Mouse (Mus musculus) forebrain, postnatal 0 days (tissue): ENCODE measurements around the gene Pla2g4f. TPM values are rescaled to one million over a fixed set of nuclear protein-coding genes. Genes with fewer than 3 reads are reported as not detected.

Experiments used
- ATAC-seq: fragments of 200-750 bp; cut with Nextera tagmentation; 2 replicates; pipeline ENCODE4 v1.8.0; 2017; ENCODE audit warnings: mild to moderate bottlenecking, moderate library complexity
- DNase-seq: peaks from one replicate; pipeline ENCODE4 v3.0.0-alpha.2; 2015
- H3K27ac ChIP-seq: fragments of 300-500 bp; sonication (generic); 2 replicates; pipeline ENCODE4 v1.5.1; 2014; ENCODE audit warnings: low read depth, mild to moderate bottlenecking, antibody characterized with exemption, low read length, moderate library complexity, mixed read lengths
- H3K27me3 ChIP-seq: fragments of 300-500 bp; sonication (generic); 2 replicates; pipeline ENCODE4 v1.6.1; 2014; ENCODE audit warnings: mild to moderate bottlenecking, low read length, mixed read lengths; ENCODE audit not compliant: insufficient read depth
- H3K36me3 ChIP-seq: fragments of 300-500 bp; sonication (generic); 2 replicates; pipeline ENCODE4 v1.6.1; 2014; ENCODE audit warnings: mild to moderate bottlenecking, moderate library complexity; ENCODE audit not compliant: insufficient read depth
- H3K4me1 ChIP-seq: fragments of 300-500 bp; sonication (generic); 2 replicates; pipeline ENCODE4 v1.6.1; 2014; ENCODE audit warnings: antibody characterized with exemption; ENCODE audit not compliant: insufficient read depth
- H3K4me2 ChIP-seq: fragments of 300-500 bp; sonication (generic); 2 replicates; pipeline ENCODE4 v1.6.1; 2014; ENCODE audit warnings: low read depth, mild to moderate bottlenecking, moderate library complexity
- H3K4me3 ChIP-seq: fragments of 300-500 bp; sonication (generic); 2 replicates; pipeline ENCODE4 v1.5.1; 2014; ENCODE audit warnings: low read depth, low read length, mixed read lengths
- H3K9ac ChIP-seq: fragments of 300-500 bp; sonication (generic); 2 replicates; pipeline ENCODE4 v1.6.1; 2014; ENCODE audit warnings: mild to moderate bottlenecking
- H3K9me3 ChIP-seq: fragments of 300-500 bp; sonication (generic); 2 replicates; pipeline ENCODE4 v1.6.1; 2016; ENCODE audit warnings: low read length
- CTCF ChIP-seq: sonication (generic); IDR thresholded peaks from 2 replicates; pipeline ENCODE4 v1.5.1; 2016; ENCODE audit warnings: antibody characterized with exemption, control low read depth, low read depth
- WGBS: fragments of 180-500 bp; shearing (Covaris S2); extraction: QIAGEN DNeasy Blood & Tissue Kit; methylation state at CpG from one replicate; pipeline ENCODE4 v1.1.7; 2014; 5-methylcytosine and 5-hydroxymethylcytosine counted together
- polyA plus RNA-seq: library from polyadenylated mRNA; unstranded; fragments of >200 nt; fragmentation: Nextera tagmentation; extraction: Ambion mirVana; gene quantifications from 2 replicates; pipeline ENCODE4 v1.2.1, GENCODE M21; 2015
- total RNA-seq: library from RNA; depleted of rRNA; stranded (reverse); fragments of >200 nt; gene quantifications from 2 replicates; pipeline ENCODE4 v1.2.3, GENCODE M21; 2014

The Pla2g4f gene
- total and polyA plus RNA-seq, 2 experiments from 2014 or later: not detected

GRCm38 (mm10) chr2:120331575-120331974 is 17.6 kb upstream of the Pla2g4f start:
- no peaks in the 10 kb centered on the region for H3K4me1 ChIP-seq
- no peak overlapping the region for H3K4me2 ChIP-seq
- ATAC-seq (no peak), DNase-seq (no peak)
- WGBS: 83% methylated on average over 4 of the region's 4 CpGs
- H3K27ac ChIP-seq: no peak overlapping the region
- H3K4me3 ChIP-seq: no peak overlapping the region
- H3K9ac ChIP-seq: no peak overlapping the region
- H3K27me3 ChIP-seq: no peaks in the 10 kb centered on the region
- peaks cover 75% of the 10 kb centered on the region for H3K36me3 ChIP-seq
- no peak for TF ChIP-seq CTCF
- H3K9me3 ChIP-seq: no peaks in the 10 kb centered on the region

- Histone ChIP-seq H3K27me3 (no peaks in the 10 kb centered on the region), H3K9me3 (no peaks in the 10 kb centered on the region), H3K9ac (no peak overlapping the region), H3K4me3 (no peak overlapping the region), H3K4me1 (no peaks in the 10 kb centered on the region), H3K4me2 (no peak overlapping the region), H3K36me3 (peaks cover 40% of the 10 kb centered on the region), H3K27ac (no peak overlapping the region)
- DNase-seq (no peak), ATAC-seq (no peak)
- TF ChIP-seq CTCF: no peak
- WGBS: 80% methylated on average over 4 of the region's 4 CpGs
These were observed 1.1 kb upstream of the Pla2g4f start for GRCm38 (mm10) chr2:120315077-120315476.

- Histone ChIP-seq H3K4me3 (no peak overlapping the region), H3K27me3 (no peaks in the 10 kb centered on the region), H3K36me3 (peaks cover 36% of the 10 kb centered on the region), H3K27ac (no peak overlapping the region), H3K4me2 (no peak overlapping the region), H3K9ac (no peak overlapping the region), H3K4me1 (no peaks in the 10 kb centered on the region), H3K9me3 (no peaks in the 10 kb centered on the region)
- TF ChIP-seq CTCF: no peak
- ATAC-seq (no peak), DNase-seq (no peak)
- WGBS: 88% methylated on average over 4 of the region's 4 CpGs
These were observed 522 bp upstream of the Pla2g4f start for GRCm38 (mm10) chr2:120314487-120314886.

- H3K27me3 ChIP-seq: no peaks in the 10 kb centered on the region
- DNase-seq (no peak), ATAC-seq (no peak)
- no peaks in the 10 kb centered on the region for H3K9me3 ChIP-seq
- H3K4me1 ChIP-seq: no peaks in the 10 kb centered on the region
- H3K36me3 ChIP-seq: peaks cover 15% of the 10 kb centered on the region
- H3K27ac ChIP-seq: no peak overlapping the region
- H3K9ac ChIP-seq: no peak overlapping the region
- no peak for TF ChIP-seq CTCF
- no peak overlapping the region for H3K4me2 ChIP-seq
- WGBS: 80% methylated on average over 7 of the region's 7 CpGs
- no peak overlapping the region for H3K4me3 ChIP-seq
These were observed 1.6 kb downstream of the Pla2g4f start for GRCm38 (mm10) chr2:120312276-120312825.

- no peak for TF ChIP-seq CTCF
- ATAC-seq (no peak), DNase-seq (no peak)
- Histone ChIP-seq H3K9me3 (no peaks in the 10 kb centered on the region), H3K9ac (no peak overlapping the region), H3K4me3 (no peak overlapping the region), H3K4me1 (no peaks in the 10 kb centered on the region), H3K4me2 (no peak overlapping the region), H3K36me3 (no peaks in the 10 kb centered on the region), H3K27me3 (no peaks in the 10 kb centered on the region), H3K27ac (no peak overlapping the region)
- 20% methylated on average over 3 of the region's 3 CpGs for WGBS
These were observed 9.9 kb downstream of the Pla2g4f start for GRCm38 (mm10) chr2:120304113-120304512.

GRCm38 (mm10) chr2:120301076-120301475 is 12.9 kb downstream of the Pla2g4f start:
- H3K27me3 ChIP-seq: no peaks in the 10 kb centered on the region
- DNase-seq (no peak), ATAC-seq (no peak)
- no peaks in the 10 kb centered on the region for H3K4me1 ChIP-seq
- TF ChIP-seq CTCF: no peak
- 95% methylated on average over 6 of the region's 6 CpGs for WGBS
- H3K36me3 ChIP-seq: no peaks in the 10 kb centered on the region
- no peak overlapping the region for H3K9ac ChIP-seq
- no peaks in the 10 kb centered on the region for H3K9me3 ChIP-seq
- H3K4me2 ChIP-seq: no peak overlapping the region
- no peak overlapping the region for H3K27ac ChIP-seq
- H3K4me3 ChIP-seq: no peak overlapping the region

- Histone ChIP-seq H3K4me3 (no peak overlapping the region), H3K27me3 (no peaks in the 10 kb centered on the region), H3K9me3 (no peaks in the 10 kb centered on the region), H3K4me1 (no peaks in the 10 kb centered on the region), H3K27ac (no peak overlapping the region), H3K36me3 (no peaks in the 10 kb centered on the region), H3K4me2 (no peak overlapping the region), H3K9ac (no peak overlapping the region)
- no peak for DNase-seq
- ATAC-seq: no peak
- WGBS: 91% methylated on average over 4 of the region's 4 CpGs
- TF ChIP-seq CTCF: no peak
These were observed 14.1 kb downstream of the Pla2g4f start for GRCm38 (mm10) chr2:120299866-120300265.
